Mouse (Mus musculus): ENCODE results near the gene Phf3.
"Not testable (repeated sequence)": the region's sequence is repeated elsewhere in the genome, so short reads cannot be mapped to it uniquely, and the experiment has no call there.

Gene Phf3

DNA sequence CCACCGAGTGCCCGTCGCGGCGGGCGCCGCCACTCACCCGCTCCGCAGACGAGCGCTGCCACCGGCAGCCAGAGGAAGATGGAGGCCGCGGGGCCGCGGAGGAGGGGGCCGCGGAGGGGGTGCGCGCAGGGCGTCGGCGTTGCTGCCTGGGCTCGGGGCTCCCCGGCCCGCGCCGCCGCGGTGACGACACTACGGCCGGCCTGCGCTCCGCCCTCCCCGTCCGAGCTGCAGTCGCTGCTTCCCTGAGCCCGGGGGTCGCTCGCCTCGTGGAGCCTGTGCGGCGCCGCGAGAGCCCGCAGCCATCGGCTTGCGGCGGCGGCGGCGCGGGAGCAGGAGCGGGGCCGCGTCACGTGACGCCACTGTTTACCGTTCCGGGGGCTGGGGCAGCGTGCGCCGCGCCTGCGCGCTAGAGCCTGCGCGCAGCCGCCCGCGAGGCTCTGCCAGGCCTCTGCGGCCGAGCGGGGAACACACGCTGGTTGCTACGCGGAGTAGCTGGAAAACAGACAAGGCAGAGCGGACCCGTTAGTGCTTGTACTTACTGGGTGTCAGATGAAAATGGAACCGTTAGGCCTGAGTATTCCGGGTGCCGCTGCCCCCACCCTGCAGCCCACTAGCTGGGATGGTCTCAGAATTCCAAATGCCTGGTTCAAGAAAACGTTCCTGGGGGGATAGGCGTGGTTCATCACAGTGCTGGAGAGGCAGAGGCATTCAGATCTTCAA, at the start of gene Phf3:
TSS of gene Phf3 (minus strand) at position 381 of the 720 bp plus-strand sequence.
- peak; percentile 82 to 90 for DNase-seq (ENCODE audit: low spot score in 2 of 2)

DNA sequence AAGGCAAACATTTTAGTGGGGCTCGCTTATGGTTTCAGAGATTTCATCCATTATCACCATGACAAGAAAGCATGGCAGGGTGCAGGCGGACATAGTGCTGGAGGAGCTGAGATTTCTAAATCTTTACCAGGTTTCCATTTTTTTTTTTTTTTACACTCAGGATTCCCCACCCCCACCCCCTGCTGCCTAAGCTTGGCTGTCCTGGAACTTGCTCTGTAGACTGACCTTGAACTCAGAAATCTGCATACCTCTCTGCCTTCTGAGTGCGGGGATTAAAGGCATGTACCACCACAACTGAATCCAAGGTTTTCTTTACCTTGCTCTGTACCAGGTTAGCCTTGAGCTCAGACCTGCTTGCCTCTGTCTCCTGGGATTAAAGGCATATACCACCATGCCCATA, 48.5 kb upstream of the Phf3 start:
- no peak for DNase-seq (ENCODE audit: low spot score in 2 of 2)

DNA sequence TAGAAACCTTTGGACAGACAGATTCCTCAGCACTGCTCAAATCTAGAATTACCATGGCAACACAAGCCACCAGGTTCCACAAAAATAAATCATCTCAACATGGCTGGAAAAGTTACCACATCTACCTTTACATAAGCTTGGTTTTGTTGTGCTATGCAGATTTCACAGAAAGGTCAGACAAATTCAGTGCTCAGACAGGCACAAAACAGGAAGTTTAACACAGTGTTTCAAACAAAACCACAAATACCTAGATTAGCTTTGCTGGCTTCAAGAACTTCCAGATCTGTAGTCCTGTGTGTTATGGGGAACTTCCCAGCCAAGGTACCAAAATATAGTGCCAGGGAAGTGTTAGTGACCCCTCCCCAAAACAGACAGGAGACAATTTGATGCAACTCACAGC, 47.5 kb upstream of the Phf3 start:
- DNase-seq (ENCODE audit: low spot score in 2 of 2): no peak

DNA sequence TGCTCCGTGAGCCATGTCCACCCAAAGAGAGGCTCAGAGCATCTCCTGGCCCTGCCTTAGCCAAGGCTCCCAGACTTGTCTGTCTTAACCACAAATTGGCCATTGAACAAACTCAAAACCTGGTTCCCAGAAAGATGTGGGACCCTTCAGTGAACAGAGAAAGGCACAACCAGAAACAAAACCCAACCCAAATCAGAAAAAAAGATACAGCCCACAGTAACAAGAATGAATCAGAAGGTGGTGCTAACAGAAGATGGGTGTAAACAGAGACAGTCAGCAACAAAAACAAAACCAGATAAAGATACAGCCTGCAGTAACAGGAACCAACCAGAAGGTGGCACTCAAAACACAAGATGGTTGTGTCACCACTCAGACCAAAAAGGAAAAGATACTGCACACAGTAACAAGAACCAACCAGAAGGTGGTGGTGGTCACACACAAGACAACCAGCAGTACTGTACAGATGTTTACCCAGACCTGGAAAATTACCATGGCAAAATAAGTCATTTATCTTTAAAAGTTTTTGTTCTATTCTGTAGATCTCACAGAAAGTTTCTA, 47.0 kb upstream of the Phf3 start:
- no peak for DNase-seq (ENCODE audit: low spot score in 2 of 2)

DNA sequence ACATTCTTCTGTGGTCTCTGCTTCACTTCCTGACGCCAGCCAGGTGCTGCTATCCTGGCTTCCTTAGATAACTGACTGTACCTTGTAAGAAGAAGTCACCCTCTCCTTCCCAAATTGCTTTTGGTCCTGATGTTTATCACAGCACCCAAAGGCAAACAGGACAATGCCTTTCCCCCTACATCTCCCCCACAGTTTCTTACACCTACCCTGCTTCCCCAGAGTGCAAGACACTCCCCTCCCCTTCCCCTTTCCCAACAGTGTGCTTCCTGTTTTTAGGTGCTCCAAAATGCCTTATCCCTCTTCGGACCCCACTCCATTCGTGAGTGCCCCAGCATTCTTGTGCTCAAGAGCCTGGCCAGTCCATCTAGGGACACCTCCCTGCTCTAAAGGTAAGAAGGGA, 36.5 kb upstream of the Phf3 start:
- no peak for DNase-seq (ENCODE audit: low spot score in 2 of 2)

DNA sequence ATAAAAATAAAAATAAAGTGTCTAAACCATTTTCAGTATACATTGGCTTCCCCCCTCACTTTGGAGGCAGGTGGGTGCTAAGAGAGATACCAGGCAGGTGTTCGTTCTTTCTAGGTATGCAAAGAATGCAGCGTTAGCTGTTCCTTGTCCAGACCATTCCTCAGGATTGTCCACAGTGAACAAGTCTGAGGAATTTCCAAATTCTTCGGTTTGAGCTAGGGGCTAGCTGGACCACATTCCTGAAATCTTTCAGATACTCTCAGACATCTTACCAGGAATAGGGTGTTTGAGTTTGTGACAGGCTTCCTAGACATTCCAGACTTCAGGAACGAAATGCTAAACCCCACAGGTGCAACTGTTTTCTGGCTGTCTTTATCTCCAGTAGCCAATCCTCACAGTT, 35.1 kb upstream of the Phf3 start:
- no peak for DNase-seq (ENCODE audit: low spot score in 2 of 2)

DNA sequence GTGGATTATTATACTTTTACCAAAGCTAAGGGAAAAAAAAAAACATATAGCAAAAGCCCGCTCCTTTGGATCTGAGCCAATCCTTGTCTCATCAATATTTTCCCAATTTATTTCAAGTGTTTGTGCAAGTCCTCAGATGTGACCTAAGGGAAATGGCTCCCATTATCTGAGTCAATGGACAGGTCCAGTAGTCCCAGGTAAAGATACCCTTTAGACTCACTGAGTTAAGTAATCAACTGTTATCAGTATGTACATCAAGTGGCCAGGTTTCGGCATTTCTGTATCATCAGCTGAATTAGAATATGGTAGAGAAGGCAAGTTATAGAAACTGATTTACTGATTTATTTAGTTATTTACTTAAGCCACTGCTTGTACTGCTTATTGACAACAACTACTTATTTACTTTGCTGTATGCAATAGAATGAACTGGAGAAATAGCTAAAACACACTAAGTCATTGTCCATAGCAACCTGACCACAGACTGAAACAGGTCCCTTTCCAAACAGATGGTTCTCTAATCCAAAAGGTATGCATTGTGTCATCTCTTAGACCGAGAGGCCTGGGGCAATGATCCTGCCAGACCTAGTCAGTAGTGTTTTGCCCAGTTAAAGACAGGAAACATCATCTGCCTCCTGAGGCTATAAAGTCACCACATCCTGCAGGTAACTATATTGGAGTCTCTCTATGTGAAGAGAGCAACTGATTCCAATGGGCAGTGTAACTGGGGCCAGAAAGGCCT, 29.9 kb upstream of the Phf3 start:
- DNase-seq (ENCODE audit: low spot score in 2 of 2): no peak

DNA sequence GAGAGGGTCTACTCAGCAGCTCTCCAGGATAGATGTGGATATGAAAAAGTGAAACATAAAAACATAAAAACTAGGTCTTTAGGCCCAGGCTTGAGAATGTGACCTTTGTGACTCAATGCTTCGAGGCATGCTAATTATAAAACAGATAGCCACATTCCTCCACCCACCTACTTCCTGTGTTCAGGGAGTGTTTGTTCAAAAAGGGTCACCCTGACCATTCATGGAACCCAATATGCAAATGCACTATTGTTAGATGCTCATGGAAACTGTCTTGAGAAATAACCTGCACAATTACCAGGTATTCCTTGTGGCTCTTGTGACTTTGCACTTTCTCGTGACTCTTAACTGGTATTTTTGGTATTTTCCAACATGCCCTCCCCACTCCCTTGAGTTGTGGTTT, 25.0 kb upstream of the Phf3 start:
- DNase-seq (ENCODE audit: low spot score in 2 of 2): no peak

DNA sequence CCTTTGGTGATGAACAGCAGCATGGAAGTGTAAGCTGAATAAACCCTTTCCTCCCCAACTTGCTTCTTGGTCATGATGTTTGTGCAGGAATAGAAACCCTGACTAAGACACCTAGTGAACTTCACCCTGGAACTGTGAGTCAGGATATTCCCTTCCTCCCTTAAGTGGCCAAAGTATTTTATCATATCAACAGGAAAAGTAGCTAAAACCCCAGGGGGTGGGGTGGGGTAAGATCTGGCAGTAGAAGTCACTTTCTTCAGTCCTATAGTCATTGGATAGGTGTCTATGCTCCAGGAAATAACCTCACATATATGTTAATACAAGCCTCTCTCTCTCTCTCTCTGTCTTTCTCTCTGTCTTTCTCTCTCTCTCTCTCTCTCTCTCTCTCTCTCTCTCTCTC, 21.6 kb upstream of the Phf3 start:
- DNase-seq (ENCODE audit: low spot score in 2 of 2): not testable (repeated sequence)

DNA sequence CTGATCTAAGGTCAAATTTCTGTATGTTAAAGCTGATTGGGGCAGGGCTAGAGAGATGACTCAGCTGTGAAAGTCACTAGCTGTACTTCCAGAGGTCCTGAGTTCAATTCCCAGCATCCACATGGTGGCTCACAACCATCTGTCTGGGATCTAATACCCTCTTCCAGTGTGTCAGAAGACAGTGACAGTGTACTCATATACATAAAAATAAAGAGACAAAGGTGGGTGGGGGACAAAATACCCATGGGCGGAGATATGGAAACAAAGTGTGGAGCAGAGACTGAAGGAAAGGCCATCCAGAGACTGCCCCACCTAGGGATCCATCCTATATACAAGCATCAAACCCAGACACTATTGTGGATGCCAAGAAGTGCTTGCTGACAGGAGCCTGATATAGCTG, 10.1 kb upstream of the Phf3 start:
- not testable (repeated sequence) for DNase-seq (ENCODE audit: low spot score in 2 of 2)

DNA sequence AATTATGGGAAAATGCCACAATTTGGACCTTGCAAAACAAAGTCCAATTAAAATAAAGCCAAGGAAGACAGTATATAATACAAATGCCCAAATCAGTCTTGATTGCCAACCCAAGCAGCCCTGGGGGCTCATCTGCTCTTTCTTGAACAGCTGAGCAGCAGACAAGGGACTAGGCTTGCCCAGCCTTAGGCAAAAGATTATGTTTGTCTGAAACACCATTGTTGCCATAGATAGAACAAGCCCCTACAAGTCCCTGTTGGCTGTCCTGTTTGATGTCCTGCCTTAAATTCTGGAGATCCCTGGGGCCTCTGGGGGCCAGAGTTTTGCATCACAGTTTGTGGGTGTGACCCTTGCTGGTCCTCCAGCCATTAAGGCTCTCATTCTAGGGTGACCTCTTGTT, 2.0 kb upstream of the Phf3 start:
- DNase-seq (ENCODE audit: low spot score in 2 of 2): no peak

DNA sequence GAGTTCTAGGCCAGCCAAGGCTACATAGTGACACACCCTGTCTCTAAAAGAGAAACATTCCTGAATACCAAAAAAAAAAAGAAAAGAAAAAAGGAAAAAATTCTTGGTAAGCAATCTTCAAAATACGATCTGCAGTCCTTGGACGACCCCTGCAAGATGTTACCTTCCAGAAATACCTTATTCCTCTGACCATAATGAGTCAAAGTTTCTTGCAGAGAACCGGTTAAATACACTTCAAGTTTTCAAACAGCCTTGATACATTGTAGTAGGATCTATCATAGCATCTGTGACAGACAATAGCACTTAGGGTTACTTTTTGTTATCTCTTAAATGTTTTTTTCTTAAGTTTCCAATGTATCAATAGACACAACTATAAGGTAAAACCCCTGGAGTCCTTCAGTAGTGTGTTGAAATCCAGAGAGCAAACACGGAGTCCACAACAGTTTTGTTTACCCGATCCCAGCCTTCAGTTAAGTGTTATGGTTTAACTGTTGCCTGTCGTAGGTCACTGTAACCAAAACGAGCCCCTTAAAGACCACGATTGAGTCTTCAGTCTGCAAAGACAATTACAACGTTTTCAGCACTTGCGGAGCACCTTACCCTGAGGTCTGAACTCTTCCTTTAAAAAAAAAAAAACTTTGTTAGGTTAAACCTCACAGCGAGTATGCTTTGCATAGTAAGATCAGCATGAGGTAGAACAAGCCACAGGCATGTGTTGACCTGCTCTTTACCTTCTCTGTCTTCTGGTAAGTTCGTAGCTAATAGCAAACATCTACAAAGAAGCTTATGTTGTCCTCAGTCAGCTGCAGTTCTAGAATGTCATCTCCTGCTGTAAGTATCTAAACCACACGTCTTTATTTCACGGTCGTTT, 775 bp upstream of the Phf3 start:
- no peak for DNase-seq (ENCODE audit: low spot score in 2 of 2)

DNA sequence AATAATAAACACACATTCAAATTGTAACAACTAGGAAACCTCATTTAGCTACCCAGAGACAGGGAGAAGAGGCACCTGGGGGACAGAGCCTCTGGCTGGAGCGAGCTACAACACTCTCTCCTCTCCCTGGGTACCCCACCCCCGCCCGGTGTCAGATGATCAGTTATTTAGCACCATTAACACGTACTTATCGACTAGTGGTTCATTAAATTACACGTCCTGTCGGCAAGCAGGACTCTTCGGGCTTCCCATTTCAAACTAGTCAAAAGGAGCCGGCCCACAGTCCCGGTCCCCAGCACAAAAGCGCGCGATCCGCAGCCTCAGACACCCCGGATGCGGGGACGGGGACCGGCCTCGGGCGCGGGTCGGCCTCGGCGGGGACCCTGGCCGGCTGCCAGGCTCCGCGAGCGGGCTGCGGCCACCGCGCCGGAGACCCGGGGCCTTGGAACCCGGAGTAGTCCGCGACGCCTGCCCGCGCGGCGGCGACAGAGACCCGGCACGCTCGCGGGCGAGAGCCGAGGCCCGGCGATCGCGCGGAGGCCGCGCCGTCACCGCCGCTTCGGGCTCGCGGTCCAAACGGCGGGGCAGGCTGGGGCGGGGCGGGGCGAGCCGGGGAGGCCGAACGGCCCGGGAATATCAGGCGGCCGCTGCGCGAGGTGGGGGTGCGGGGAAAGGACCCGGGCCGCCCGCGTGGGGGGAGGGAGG, 733 bp downstream of the Phf3 start:
- DNase-seq (ENCODE audit: low spot score in 2 of 2): peak; percentile 25 to 58

DNA sequence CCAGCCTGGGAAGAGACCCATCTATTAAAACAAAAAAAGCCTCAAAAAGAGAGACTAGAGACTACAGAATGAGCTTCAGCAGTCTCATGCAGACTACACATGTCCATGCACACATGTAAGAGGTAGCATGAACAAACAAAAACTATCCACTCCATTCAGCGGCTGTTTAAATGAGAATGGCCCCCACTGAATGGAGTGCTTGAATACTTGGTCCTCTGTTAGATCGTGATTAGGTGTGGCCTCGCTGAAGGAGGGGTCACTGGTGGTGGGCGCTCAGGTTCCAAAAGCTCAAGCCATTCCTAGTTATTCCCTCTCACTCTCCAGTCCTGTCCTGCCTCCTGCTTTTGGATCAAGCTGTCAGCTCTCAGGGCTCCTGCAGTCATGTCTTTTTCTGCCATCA, 5.9 kb downstream of the Phf3 start:
- no peak for DNase-seq (ENCODE audit: low spot score in 2 of 2)

DNA sequence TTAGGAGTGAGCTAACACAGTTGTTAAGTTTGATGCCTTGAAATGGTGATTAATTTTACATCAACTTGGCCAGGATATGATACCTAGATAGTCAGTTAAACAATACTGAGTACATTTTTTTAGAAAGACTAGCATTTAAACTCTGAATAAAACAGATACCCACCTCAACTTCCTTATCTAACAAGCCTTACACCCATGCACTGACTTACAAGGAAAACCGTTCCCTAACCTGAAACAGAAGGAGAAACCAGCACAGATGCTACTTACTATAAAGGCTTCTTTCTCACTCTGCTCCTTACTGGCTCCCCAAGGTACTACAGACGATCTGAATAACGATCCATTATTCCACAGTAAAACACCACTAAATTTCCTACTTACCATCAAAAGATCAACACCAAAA, 21.2 kb downstream of the Phf3 start:
- DNase-seq (ENCODE audit: low spot score in 2 of 2): no peak

DNA sequence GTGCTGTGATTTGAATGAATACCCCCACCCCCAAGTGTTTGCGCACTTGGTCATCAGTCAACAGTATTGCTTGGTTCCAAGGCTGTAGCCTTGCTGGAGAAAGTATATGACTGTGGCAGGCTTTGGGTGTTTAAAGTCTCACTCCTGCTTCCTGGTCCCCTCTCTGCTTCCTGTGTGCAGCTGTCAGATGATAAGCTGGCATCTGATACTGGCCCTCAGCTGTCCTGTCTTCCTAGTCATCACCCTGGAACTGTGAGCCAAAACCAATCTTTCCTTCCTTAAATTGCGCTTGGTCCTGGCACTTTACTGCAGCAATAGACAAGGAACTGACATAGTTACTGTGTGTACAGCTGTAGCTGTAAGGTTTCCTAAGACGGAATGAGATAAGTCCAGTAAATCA, 21.8 kb downstream of the Phf3 start:
- no peak for DNase-seq (ENCODE audit: low spot score in 2 of 2)

DNA sequence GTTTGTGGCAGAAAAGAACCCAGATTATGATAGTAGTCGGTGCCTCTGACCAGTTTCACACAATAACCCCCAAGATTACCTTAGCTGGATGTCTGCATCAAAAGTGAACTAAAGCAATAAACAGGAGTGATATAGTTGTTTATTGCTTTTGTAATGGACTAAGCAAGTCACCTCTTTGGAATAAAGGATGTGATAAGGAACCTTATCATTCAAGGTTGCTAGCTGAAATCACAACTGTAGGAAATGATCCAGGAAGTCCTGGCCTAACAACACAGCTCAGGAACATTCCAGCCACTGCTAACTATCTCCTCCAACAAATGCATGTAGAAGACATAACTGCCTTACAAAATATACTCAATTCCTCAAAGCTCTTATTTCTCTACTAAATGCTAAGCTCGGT, 22.8 kb downstream of the Phf3 start:
- DNase-seq (ENCODE audit: low spot score in 2 of 2): no peak

DNA sequence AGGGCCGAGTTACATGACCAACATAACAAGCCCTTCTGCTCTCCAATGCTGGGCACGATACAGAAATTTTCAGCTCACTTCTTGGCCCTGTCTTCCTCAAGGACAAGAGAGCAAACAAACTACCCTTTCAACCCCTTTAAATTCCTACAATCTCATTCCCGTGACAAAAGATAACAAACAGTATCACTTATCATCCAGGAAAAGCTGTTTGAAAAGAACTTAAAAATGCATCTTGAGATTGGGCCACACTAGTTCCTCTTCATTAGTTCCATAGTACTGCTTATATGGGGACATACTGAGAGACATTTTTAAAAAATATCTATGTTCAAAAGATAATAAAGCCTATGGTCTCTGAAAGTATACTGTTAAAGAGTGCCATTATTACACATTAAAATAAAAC, 23.8 kb downstream of the Phf3 start:
- no peak for DNase-seq (ENCODE audit: low spot score in 2 of 2)

DNA sequence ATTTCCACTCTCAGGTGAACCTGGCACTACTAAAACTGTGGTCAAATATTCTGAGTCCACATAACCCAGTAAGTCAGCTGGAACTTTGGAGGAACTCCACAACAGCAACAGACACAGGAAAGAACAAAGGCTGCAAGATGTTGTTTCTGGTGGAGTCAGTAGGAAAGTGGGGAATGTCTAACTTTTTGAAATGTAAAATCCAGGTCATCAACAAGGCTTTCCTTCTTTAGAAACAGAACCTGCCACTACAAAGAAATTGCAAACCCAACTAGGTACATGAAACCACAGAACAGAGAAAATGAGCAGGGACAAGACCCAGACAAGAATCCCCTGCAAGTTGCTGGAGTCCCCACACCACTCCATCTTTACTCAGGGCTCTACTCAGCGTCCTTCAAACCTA, 26.0 kb downstream of the Phf3 start:
- DNase-seq (ENCODE audit: low spot score in 2 of 2): no peak

DNA sequence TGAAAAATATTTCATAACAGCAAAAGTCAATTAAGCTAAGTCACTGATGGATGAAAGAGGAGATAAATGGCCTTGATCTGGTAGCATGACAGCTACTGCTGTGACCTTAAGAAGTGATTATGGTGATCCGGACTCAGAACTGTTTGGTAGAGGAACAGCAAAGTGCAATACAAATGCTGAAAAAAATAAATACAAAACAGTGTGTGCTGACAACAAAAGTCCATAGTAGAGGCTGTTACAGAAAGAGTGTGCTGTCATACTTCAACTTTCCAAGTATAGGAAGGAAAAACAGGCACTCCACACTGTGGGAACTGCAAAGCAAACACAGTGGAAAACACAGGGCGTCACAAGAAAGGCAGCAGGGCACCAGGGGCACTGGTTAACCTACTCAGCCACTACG, 34.1 kb downstream of the Phf3 start:
- DNase-seq (ENCODE audit: low spot score in 2 of 2): no peak

DNA sequence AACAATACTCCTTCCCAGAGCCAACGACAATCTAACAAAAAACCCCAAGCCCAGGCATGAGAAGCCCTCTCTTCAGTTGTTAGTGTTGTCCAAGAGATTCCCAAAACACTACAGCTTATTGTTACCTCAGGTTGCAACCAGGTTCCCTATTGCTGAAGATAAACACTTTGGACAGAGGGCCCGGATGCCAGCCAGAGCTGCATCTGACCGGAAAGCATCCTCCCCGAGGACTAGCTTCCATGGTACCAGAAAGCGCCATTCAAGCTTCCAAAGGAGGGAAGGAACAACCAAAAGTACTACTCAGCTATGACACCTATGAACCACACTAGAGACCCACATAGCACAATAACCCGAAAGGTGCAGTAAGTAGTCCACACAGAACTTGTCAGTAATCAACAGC, 38.2 kb downstream of the Phf3 start:
- no peak for DNase-seq (ENCODE audit: low spot score in 2 of 2)

DNA sequence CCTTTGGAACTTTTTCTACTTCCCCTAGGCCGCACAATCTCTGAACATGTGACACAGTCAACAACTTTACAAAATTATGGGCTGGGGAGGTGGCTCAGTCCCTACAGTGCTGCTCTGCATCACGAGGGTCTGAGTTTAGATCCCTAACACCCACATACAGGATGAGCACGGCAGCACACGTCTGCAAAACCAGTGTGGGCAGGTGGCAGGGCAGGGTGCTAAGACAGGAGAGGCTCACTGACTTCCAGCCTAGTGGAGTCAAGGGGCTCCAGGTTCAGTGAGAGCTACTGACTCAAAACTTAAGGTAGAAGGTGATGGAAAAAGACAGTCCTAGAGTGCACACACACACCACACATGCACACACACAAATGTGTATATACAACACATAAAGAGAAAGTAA, 40.9 kb downstream of the Phf3 start:
- no peak for DNase-seq (ENCODE audit: low spot score in 2 of 2)
